Mouse (Mus musculus) liver, adult 2 months (tissue): Measurements from ENCODE around the gene Caprin2.

Experiments
- CTCF ChIP-seq: fragments of 200-500 bp; IDR thresholded peaks from 2 replicates; pipeline ENCODE4 v1.5.1; 2011; ENCODE audit warnings: low read depth, low read length, control low read depth
- POLR2A ChIP-seq: fragments of 200-500 bp; IDR thresholded peaks from 2 replicates; pipeline ENCODE4 v1.6.1; 2011; ENCODE audit warnings: low read length, control low read depth; ENCODE audit not compliant: insufficient read depth; ENCODE audit errors: extremely low read depth

DNA sequence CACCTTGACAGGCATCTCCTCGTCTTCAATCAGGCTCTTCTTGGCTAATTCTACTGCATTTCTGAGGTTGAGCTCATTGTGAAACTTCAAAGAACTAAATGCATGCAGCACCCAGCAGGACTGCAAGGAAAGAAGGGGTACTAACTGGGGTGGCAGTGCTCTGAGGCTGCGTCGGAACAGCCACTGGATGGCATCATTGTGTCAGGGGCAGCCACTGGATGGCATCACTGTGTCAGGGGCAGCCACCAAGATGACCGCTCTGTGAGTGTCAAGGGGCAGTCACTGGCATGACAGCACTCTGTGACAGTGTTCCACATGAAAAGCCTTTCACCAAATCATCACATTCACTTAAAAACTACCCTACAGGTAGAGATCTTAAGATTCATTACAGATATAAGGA lies 96.3 kb downstream of the Caprin2 start:
- TF ChIP-seq CTCF = peak; percentile 22; the same call in 1 of the 2 replicates
- no peak for TF ChIP-seq POLR2A
